Mouse (Mus musculus): ENCODE measurements around the gene Pglyrp1. TPM values are rescaled to one million over a fixed set of nuclear protein-coding genes. Genes with fewer than 3 reads are reported as not detected.

Pglyrp1 gene
- polyA plus RNA-seq, 1 experiment from 2014 or later, result 26.7 TPM

GRCm38 (mm10) chr7:18893009-18893408 is 21.9 kb downstream of the Pglyrp1 start:
- ATAC-seq (replicated peaks; ENCODE audit: low FRiP score, low TSS enrichment, low read depth) (peak; percentile 25; the same call in 1 of the 2 replicates), DNase-seq (ENCODE audit: low spot score) (no peak)
- peak overlapping the region; percentile 35; the same call in 1 of the 2 replicates for H3K4me3 ChIP-seq (ENCODE audit: low read depth, low read length)
- no peak overlapping the region for H3K27ac ChIP-seq (ENCODE audit: low read depth)
- H3K4me2 ChIP-seq (ENCODE audit: low read length), result peak overlapping the region; percentile 86
- no peak overlapping the region for H3K9ac ChIP-seq (ENCODE audit: low read length)
- no peaks in the 10 kb centered on the region for H3K36me3 ChIP-seq (ENCODE audit: control insufficient read depth, insufficient read depth, low read length)
- WGBS, result 31% methylated on average over 27 of the region's 27 CpGs
- no peaks in the 10 kb centered on the region for H3K9me3 ChIP-seq (ENCODE audit: control insufficient read depth, low read length)
- H3K27me3 ChIP-seq (replicated peaks; ENCODE audit: control insufficient read depth, insufficient read depth, low read length), result peaks cover 7% of the 10 kb centered on the region
- peaks cover 15% of the 10 kb centered on the region for H3K4me1 ChIP-seq (replicated peaks; ENCODE audit: control insufficient read depth, insufficient read depth, low read length)

- WGBS, result 2% methylated on average over 41 of the region's 41 CpGs
- DNase-seq (ENCODE audit: low spot score) (peak; percentile 71), ATAC-seq (replicated peaks; ENCODE audit: low FRiP score, low TSS enrichment, low read depth) (peak; percentile 59)
- peak overlapping the region; percentile 35 for H3K4me3 ChIP-seq (ENCODE audit: low read depth, low read length)
- H3K4me2 ChIP-seq (ENCODE audit: low read length), result peak overlapping the region; percentile 86
- H3K36me3 ChIP-seq (ENCODE audit: control insufficient read depth, insufficient read depth, low read length), result 0 out of 2 replicates have a peak, but pooled peaks cover 4% of the 10 kb centered on the region
- H3K4me1 ChIP-seq (replicated peaks; ENCODE audit: control insufficient read depth, insufficient read depth, low read length), result peaks cover 15% of the 10 kb centered on the region
- H3K9me3 ChIP-seq (ENCODE audit: control insufficient read depth, low read length), result no peaks in the 10 kb centered on the region
- no peak overlapping the region for H3K27ac ChIP-seq (ENCODE audit: low read depth)
- H3K9ac ChIP-seq (ENCODE audit: low read length), result peak overlapping the region; percentile 48
- H3K27me3 ChIP-seq (replicated peaks; ENCODE audit: control insufficient read depth, insufficient read depth, low read length), result peaks cover 7% of the 10 kb centered on the region
Measured at GRCm38 (mm10) chr7:18893651-18894430, 22.7 kb downstream of the Pglyrp1 start.

- 48% methylated on average over 5 of the region's 5 CpGs for WGBS
- DNase-seq (ENCODE audit: low spot score) (peak; percentile 59), ATAC-seq (replicated peaks; ENCODE audit: low FRiP score, low TSS enrichment, low read depth) (no peak)
- Histone ChIP-seq H3K36me3 (ENCODE audit: control insufficient read depth, insufficient read depth, low read length) (peaks cover 28% of the 10 kb centered on the region), H3K4me3 (ENCODE audit: low read depth, low read length) (no peak overlapping the region), H3K27me3 (replicated peaks; ENCODE audit: control insufficient read depth, insufficient read depth, low read length) (peaks cover 7% of the 10 kb centered on the region), H3K9me3 (ENCODE audit: control insufficient read depth, low read length) (no peaks in the 10 kb centered on the region), H3K27ac (ENCODE audit: low read depth) (no peak overlapping the region), H3K4me2 (ENCODE audit: low read length) (no peak overlapping the region), H3K9ac (ENCODE audit: low read length) (no peak overlapping the region), H3K4me1 (replicated peaks; ENCODE audit: control insufficient read depth, insufficient read depth, low read length) (peaks cover 15% of the 10 kb centered on the region)
Measured at GRCm38 (mm10) chr7:18896536-18896935, 25.4 kb downstream of the Pglyrp1 start.

GRCm38 (mm10) chr7:18900513-18900912 is 29.4 kb downstream of the Pglyrp1 start:
- Histone ChIP-seq H3K27ac (ENCODE audit: low read depth) (no peak overlapping the region), H3K4me1 (replicated peaks; ENCODE audit: control insufficient read depth, insufficient read depth, low read length) (no peaks in the 10 kb centered on the region), H3K9ac (ENCODE audit: low read length) (no peak overlapping the region), H3K36me3 (ENCODE audit: control insufficient read depth, insufficient read depth, low read length) (peaks cover 46% of the 10 kb centered on the region), H3K4me2 (ENCODE audit: low read length) (no peak overlapping the region), H3K4me3 (ENCODE audit: low read depth, low read length) (no peak overlapping the region), H3K27me3 (replicated peaks; ENCODE audit: control insufficient read depth, insufficient read depth, low read length) (no peaks in the 10 kb centered on the region), H3K9me3 (ENCODE audit: control insufficient read depth, low read length) (no peaks in the 10 kb centered on the region)
- no peak for DNase-seq (ENCODE audit: low spot score)
- no peak for ATAC-seq (replicated peaks; ENCODE audit: low FRiP score, low TSS enrichment, low read depth)
- WGBS, result 88% methylated on average over 2 of the region's 2 CpGs

- Histone ChIP-seq H3K36me3 (ENCODE audit: control insufficient read depth, insufficient read depth, low read length) (peaks cover 48% of the 10 kb centered on the region), H3K9me3 (ENCODE audit: control insufficient read depth, low read length) (no peaks in the 10 kb centered on the region)
Measured at GRCm38 (mm10) chr7:18902486-18902885, 31.4 kb downstream of the Pglyrp1 start.

GRCm38 (mm10) chr7:18904971-18905370 is 33.8 kb downstream of the Pglyrp1 start:
- ATAC-seq (replicated peaks; ENCODE audit: low FRiP score, low TSS enrichment, low read depth) (no peak), DNase-seq (ENCODE audit: low spot score) (no peak)
- Histone ChIP-seq H3K4me3 (ENCODE audit: low read depth, low read length) (no peak overlapping the region), H3K36me3 (ENCODE audit: control insufficient read depth, insufficient read depth, low read length) (peaks cover 39% of the 10 kb centered on the region), H3K27me3 (replicated peaks; ENCODE audit: control insufficient read depth, insufficient read depth, low read length) (no peaks in the 10 kb centered on the region), H3K9me3 (ENCODE audit: control insufficient read depth, low read length) (no peaks in the 10 kb centered on the region), H3K27ac (ENCODE audit: low read depth) (no peak overlapping the region), H3K4me1 (replicated peaks; ENCODE audit: control insufficient read depth, insufficient read depth, low read length) (peaks cover 10% of the 10 kb centered on the region), H3K4me2 (ENCODE audit: low read length) (no peak overlapping the region), H3K9ac (ENCODE audit: low read length) (no peak overlapping the region)
- 75% methylated on average over 3 of the region's 3 CpGs for WGBS

More at GRCm38 (mm10) chr7:18902486-18902885, 31.4 kb downstream of the Pglyrp1 start:
- Histone ChIP-seq H3K27ac (ENCODE audit: low read depth) (no peak overlapping the region), H3K27me3 (replicated peaks; ENCODE audit: control insufficient read depth, insufficient read depth, low read length) (no peaks in the 10 kb centered on the region), H3K4me3 (ENCODE audit: low read depth, low read length) (no peak overlapping the region), H3K4me1 (replicated peaks; ENCODE audit: control insufficient read depth, insufficient read depth, low read length) (no peaks in the 10 kb centered on the region), H3K4me2 (ENCODE audit: low read length) (no peak overlapping the region), H3K9ac (ENCODE audit: low read length) (no peak overlapping the region)
- no peak for ATAC-seq (replicated peaks; ENCODE audit: low FRiP score, low TSS enrichment, low read depth)
- no peak for DNase-seq (ENCODE audit: low spot score)
- 60% methylated on average over 3 of the region's 3 CpGs for WGBS

GRCm38 (mm10) chr7:18909797-18910196 is 38.7 kb downstream of the Pglyrp1 start:
- no peak overlapping the region for H3K27ac ChIP-seq (ENCODE audit: low read depth)
- H3K4me2 ChIP-seq (ENCODE audit: low read length), result peak overlapping the region; percentile 56
- ATAC-seq (replicated peaks; ENCODE audit: low FRiP score, low TSS enrichment, low read depth) (peak; percentile 26), DNase-seq (ENCODE audit: low spot score) (no peak)
- H3K27me3 ChIP-seq (replicated peaks; ENCODE audit: control insufficient read depth, insufficient read depth, low read length), result no peaks in the 10 kb centered on the region
- peak overlapping the region; percentile 62 for H3K9ac ChIP-seq (ENCODE audit: low read length)
- H3K4me3 ChIP-seq (ENCODE audit: low read depth, low read length), result peak overlapping the region; percentile 81
- H3K9me3 ChIP-seq (ENCODE audit: control insufficient read depth, low read length), result no peaks in the 10 kb centered on the region
- H3K36me3 ChIP-seq (ENCODE audit: control insufficient read depth, insufficient read depth, low read length), result 0 out of 2 replicates have a peak, but pooled peaks cover 6% of the 10 kb centered on the region
- H3K4me1 ChIP-seq (replicated peaks; ENCODE audit: control insufficient read depth, insufficient read depth, low read length), result peaks cover 10% of the 10 kb centered on the region
- WGBS, result 6% methylated on average over 17 of the region's 17 CpGs

GRCm38 (mm10) chr7:18910241-18910831 is 39.2 kb downstream of the Pglyrp1 start, which contains the start of gene Ccdc61:
Gene Ccdc61 (minus strand): TSS chr7:18910415.
- under 1% methylated on average over 33 of the region's 33 CpGs for WGBS
- peak within 1 kb of the TSS; percentile 81 for H3K4me3 ChIP-seq (ENCODE audit: low read depth, low read length)
- peak; percentile 99 for ATAC-seq (replicated peaks; ENCODE audit: low FRiP score, low TSS enrichment, low read depth)
- H3K9ac ChIP-seq (ENCODE audit: low read length), result peak within 1 kb of the TSS; percentile 62
- no peak within 1 kb of the TSS for H3K27ac ChIP-seq (ENCODE audit: low read depth)
- H3K9me3 ChIP-seq (ENCODE audit: control insufficient read depth, low read length), result no peaks in the 10 kb centered on the region
- H3K27me3 ChIP-seq (replicated peaks; ENCODE audit: control insufficient read depth, insufficient read depth, low read length), result no peaks in the 10 kb centered on the region
- DNase-seq (ENCODE audit: low spot score), result peak; percentile 99
- H3K4me1 ChIP-seq (replicated peaks; ENCODE audit: control insufficient read depth, insufficient read depth, low read length), result peaks cover 10% of the 10 kb centered on the region
- H3K36me3 ChIP-seq (ENCODE audit: control insufficient read depth, insufficient read depth, low read length), result 0 out of 2 replicates have a peak, but pooled peaks cover 6% of the 10 kb centered on the region
- H3K4me2 ChIP-seq (ENCODE audit: low read length), result peak within 1 kb of the TSS; percentile 59
